Mouse (Mus musculus): ENCODE results near the gene Ublcp1. TPM values are rescaled to one million over a fixed set of nuclear protein-coding genes. Genes with fewer than 3 reads are reported as not detected.

The Ublcp1 gene
- polyA plus RNA-seq, 1 experiment from 2014 or later = 40.9 TPM

DNA sequence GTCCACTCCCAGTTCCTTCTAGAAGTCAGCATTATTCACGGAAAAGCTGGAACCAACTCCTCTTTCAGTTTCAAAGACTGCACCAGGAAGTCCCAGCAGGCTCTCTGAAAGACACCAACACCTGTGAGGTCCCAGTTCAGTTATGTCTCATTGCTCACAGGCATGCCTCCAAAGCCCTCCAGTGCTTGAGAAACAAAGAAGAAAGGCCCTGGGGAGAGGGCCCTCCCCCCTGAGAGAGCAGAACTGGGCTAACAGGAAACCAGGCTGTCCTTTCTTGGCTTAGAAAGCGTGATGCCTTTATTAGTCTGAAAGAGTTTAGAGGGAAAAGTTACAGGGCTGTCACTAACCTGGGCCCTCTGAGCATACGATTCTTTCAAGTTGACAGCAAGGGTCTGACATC lies 25.9 kb upstream of the Ublcp1 start:
- Histone ChIP-seq H3K9me3 (ENCODE audit: low read length) (no peaks in the 10 kb centered on the region), H3K4me2 (ENCODE audit: low read depth, low read length) (no peak overlapping the region), H3K9ac (replicated peaks) (no peak overlapping the region), H3K4me1 (ENCODE audit: insufficient read depth) (peaks cover 10% of the 10 kb centered on the region), H3K27ac (ENCODE audit: low read depth) (peak overlapping the region; percentile 70; the same call in 1 of the 2 replicates), H3K36me3 (replicated peaks; ENCODE audit: insufficient read depth, low read length) (no peaks in the 10 kb centered on the region), H3K4me3 (ENCODE audit: low read depth, low read length) (no peak overlapping the region), H3K27me3 (ENCODE audit: insufficient read depth, low read length) (no peaks in the 10 kb centered on the region)
- DNase-seq = peak; percentile 46
- peak; percentile 43 for ATAC-seq
- TF ChIP-seq EP300 (IDR thresholded peaks at IDR 0.05; ENCODE audit: low read depth) (no peak), CTCF (IDR thresholded peaks at IDR 0.05; ENCODE audit: low read depth) (no peak)
- WGBS (ENCODE audit: insufficient replicate concordance) = 48% methylated on average over 3 of the region's 3 CpGs

DNA sequence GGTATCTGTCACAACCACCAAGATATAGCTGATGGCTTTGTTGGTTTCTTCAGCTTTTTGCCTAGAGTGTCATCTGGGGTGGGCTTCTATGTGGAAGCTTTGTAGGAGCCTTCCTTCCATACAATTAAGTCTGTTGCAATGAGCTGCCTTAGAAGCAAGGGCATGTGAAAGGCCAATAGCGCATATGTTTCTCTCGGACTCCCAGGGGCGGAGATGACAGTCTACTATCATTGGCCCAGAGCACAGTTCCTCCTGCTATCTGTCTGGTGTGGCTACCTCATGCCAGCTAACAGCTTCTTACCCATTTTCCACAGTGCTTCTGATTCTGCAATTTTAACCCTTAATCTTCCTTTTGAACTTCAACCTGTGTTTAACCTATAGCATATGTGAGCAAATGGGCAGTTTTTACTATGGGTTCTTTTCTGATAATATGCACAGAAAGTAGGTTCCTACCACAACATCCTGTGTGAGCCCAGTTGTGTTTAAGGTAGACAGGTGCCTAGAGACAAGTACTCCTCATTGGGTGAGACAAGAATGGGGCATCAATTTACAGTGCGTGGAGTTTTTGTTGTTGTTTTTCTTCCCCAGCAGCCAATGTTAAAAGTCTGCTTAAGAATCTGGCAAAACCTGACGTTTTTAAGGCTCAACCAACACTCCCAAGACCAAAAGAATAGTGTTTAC lies 24.5 kb upstream of the Ublcp1 start:
- Histone ChIP-seq H3K27me3 (ENCODE audit: insufficient read depth, low read length) (no peaks in the 10 kb centered on the region), H3K9me3 (ENCODE audit: low read length) (no peaks in the 10 kb centered on the region), H3K36me3 (replicated peaks; ENCODE audit: insufficient read depth, low read length) (no peaks in the 10 kb centered on the region), H3K27ac (ENCODE audit: low read depth) (no peak overlapping the region), H3K9ac (replicated peaks) (no peak overlapping the region), H3K4me2 (ENCODE audit: low read depth, low read length) (no peak overlapping the region), H3K4me1 (ENCODE audit: insufficient read depth) (peaks cover 10% of the 10 kb centered on the region), H3K4me3 (ENCODE audit: low read depth, low read length) (no peak overlapping the region)
- TF ChIP-seq CTCF (IDR thresholded peaks at IDR 0.05; ENCODE audit: low read depth) (no peak), EP300 (IDR thresholded peaks at IDR 0.05; ENCODE audit: low read depth) (no peak; the same call in 1 of the 2 replicates)
- ATAC-seq = peak; percentile 44; the same call in 1 of the 2 replicates
- 64% methylated on average over 5 of the region's 5 CpGs for WGBS (ENCODE audit: insufficient replicate concordance)
- DNase-seq = no peak

DNA sequence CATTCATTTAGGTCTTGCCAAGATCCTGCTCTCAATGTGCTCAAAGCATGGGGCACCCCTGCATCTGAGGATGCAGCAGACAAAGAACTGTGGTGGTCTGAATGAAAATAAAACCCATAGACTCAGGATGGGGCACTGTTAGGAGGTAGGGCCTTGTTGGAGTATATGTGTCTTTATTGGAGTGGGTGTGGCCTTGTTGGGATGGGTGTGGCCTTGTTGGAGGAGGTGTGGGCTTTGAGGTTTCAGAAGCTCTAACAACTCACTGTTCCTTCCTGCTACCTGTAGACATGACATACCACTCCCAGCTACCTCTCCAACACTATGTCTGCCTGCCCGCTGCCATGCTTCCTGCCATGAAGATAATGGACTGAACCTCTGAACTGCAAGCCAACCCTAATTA lies 18.8 kb upstream of the Ublcp1 start:
- TF ChIP-seq EP300 (IDR thresholded peaks at IDR 0.05; ENCODE audit: low read depth) = no peak
- H3K36me3 ChIP-seq (replicated peaks; ENCODE audit: insufficient read depth, low read length) = no peaks in the 10 kb centered on the region
- 92% methylated on average over 1 of the region's 1 CpGs for WGBS (ENCODE audit: insufficient replicate concordance)
- no peak overlapping the region for H3K27ac ChIP-seq (ENCODE audit: low read depth)
- 0 out of 2 replicates have a peak, but pooled peaks cover 2% of the 10 kb centered on the region for H3K4me1 ChIP-seq (ENCODE audit: insufficient read depth)
- ATAC-seq (no peak), DNase-seq (no peak)
- H3K9ac ChIP-seq (replicated peaks) = no peak overlapping the region
- peaks cover 2% of the 10 kb centered on the region; the same call in 1 of the 2 replicates for H3K27me3 ChIP-seq (ENCODE audit: insufficient read depth, low read length)
- H3K4me3 ChIP-seq (ENCODE audit: low read depth, low read length) = no peak overlapping the region
- H3K9me3 ChIP-seq (ENCODE audit: low read length) = no peaks in the 10 kb centered on the region
- no peak overlapping the region for H3K4me2 ChIP-seq (ENCODE audit: low read depth, low read length)

DNA sequence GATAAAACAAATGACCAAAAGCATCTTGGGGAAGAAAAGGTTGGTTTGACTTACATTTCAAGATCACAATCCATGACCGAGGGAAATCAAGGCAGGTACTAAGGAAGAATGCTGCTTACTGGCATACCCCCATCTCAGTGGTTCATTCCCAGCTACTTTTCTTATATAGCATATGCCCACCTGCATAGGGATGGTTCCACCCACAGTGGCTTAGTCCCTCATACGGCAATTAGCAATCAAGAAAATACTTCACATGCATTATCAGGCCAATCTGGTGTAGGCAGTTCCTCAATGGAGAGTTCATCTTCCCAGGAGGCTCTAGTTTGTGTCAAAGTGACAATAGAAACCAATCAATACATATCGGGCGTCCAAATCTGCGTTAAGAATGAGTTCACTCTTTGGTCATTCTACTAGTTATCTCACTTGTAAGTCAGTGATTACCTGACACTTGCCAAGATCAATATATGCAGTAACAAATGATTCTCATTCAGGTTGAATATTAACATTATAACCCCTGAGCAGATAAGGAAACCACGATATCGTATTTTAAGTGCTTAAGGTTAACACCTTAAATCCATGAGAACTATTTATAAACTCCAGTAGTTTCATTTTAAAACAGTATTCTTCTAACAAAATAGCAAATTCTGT lies 14.9 kb upstream of the Ublcp1 start:
- TF ChIP-seq CTCF (IDR thresholded peaks at IDR 0.05; ENCODE audit: low read depth) = no peak
- Histone ChIP-seq H3K27me3 (ENCODE audit: insufficient read depth, low read length) (peaks cover 2% of the 10 kb centered on the region; the same call in 1 of the 2 replicates), H3K4me3 (ENCODE audit: low read depth, low read length) (no peak overlapping the region), H3K9ac (replicated peaks) (no peak overlapping the region), H3K27ac (ENCODE audit: low read depth) (no peak overlapping the region), H3K9me3 (ENCODE audit: low read length) (no peaks in the 10 kb centered on the region), H3K36me3 (replicated peaks; ENCODE audit: insufficient read depth, low read length) (no peaks in the 10 kb centered on the region), H3K4me2 (ENCODE audit: low read depth, low read length) (no peak overlapping the region), H3K4me1 (ENCODE audit: insufficient read depth) (0 out of 2 replicates have a peak, but pooled peaks cover 2% of the 10 kb centered on the region)
- 65% methylated on average over 7 of the region's 7 CpGs for WGBS (ENCODE audit: insufficient replicate concordance)
- DNase-seq = no peak
- no peak for ATAC-seq

DNA sequence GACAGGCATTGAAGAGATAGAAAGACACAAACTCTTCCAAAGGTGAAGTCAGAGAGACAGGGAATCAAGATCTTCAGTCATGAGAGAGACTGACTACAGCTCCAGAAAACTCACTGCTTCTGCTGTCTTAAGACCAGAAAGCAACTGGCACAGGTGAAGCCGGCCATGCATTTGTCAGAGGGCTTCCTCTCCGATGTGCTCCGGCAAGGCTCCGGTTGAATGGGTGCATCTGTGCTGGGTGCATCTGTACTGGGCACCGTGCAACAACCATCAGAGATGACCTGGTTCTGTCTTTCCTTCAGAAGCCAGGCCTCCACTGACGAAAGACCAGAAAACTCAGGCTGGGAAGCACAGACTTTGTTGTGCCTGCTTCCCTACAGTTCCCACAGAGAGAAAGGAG lies 9.9 kb upstream of the Ublcp1 start:
- 81% methylated on average over 6 of the region's 6 CpGs for WGBS (ENCODE audit: insufficient replicate concordance)
- DNase-seq = no peak

DNA sequence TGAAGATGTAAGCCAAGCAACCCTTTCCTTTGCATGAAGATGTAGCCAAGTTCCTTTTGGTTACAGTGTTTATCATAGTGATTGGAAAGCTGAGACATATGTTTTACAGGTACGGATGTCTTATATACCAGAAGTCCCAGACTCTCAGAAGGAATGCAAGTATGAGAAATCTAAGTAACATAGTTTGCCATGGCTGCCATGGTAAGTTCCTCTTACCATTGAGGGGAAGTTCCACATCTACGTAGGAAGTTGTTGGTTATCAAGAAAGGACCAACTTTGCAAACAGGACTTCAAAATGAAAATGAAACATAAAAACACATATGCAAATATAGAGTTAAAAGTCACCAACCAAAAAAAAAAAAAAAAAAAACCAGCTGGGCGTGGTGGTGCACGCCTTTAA lies 8.1 kb upstream of the Ublcp1 start:
- no peak for DNase-seq
- Histone ChIP-seq H3K9ac (replicated peaks) (no peak overlapping the region), H3K4me2 (ENCODE audit: low read depth, low read length) (no peak overlapping the region), H3K27me3 (ENCODE audit: insufficient read depth, low read length) (no peaks in the 10 kb centered on the region), H3K27ac (ENCODE audit: low read depth) (no peak overlapping the region), H3K36me3 (replicated peaks; ENCODE audit: insufficient read depth, low read length) (no peaks in the 10 kb centered on the region), H3K4me1 (ENCODE audit: insufficient read depth) (no peaks in the 10 kb centered on the region; the same call in 1 of the 2 replicates), H3K9me3 (ENCODE audit: low read length) (no peaks in the 10 kb centered on the region), H3K4me3 (ENCODE audit: low read depth, low read length) (no peak overlapping the region)
- WGBS (ENCODE audit: insufficient replicate concordance) = 78% methylated on average over 4 of the region's 4 CpGs
- TF ChIP-seq EP300 (IDR thresholded peaks at IDR 0.05; ENCODE audit: low read depth) (no peak), CTCF (IDR thresholded peaks at IDR 0.05; ENCODE audit: low read depth) (no peak)
- ATAC-seq = no peak

More for the DNA sequence above, 9.9 kb upstream of the Ublcp1 start:
- ATAC-seq = no peak
- H3K9me3 ChIP-seq (ENCODE audit: low read length) = no peaks in the 10 kb centered on the region
- no peaks in the 10 kb centered on the region for H3K27me3 ChIP-seq (ENCODE audit: insufficient read depth, low read length)
- H3K4me2 ChIP-seq (ENCODE audit: low read depth, low read length) = no peak overlapping the region
- TF ChIP-seq CTCF (IDR thresholded peaks at IDR 0.05; ENCODE audit: low read depth) = no peak
- H3K4me1 ChIP-seq (ENCODE audit: insufficient read depth) = no peaks in the 10 kb centered on the region
- H3K27ac ChIP-seq (ENCODE audit: low read depth) = peak overlapping the region; percentile 44
- no peak overlapping the region for H3K4me3 ChIP-seq (ENCODE audit: low read depth, low read length)
- H3K9ac ChIP-seq (replicated peaks) = no peak overlapping the region
- no peaks in the 10 kb centered on the region for H3K36me3 ChIP-seq (replicated peaks; ENCODE audit: insufficient read depth, low read length)
